Mouse (Mus musculus): ENCODE measurements at regions not wholly inside any gene's neighbourhood (a gene's known extent, or its start where the extent isn't known, plus 50 kb on each side); places are given as distances from the start of the nearest gene placed in this dataset.
"Not testable (repeated sequence)": the region's sequence is repeated elsewhere in the genome, so short reads cannot be mapped to it uniquely, and the experiment has no call there.

GRCm38 (mm10) chr3:133665425-133666317 lies 120.7 kb upstream of the Tet2 start:
- DNase-seq, result no peak

GRCm38 (mm10) chr3:133672742-133673447 lies 128.0 kb upstream of the Tet2 start:
- DNase-seq, result no peak

- no peak for DNase-seq
These were observed 133.0 kb upstream of the Tet2 start for GRCm38 (mm10) chr3:133677892-133678291.

GRCm38 (mm10) chr3:133679891-133680290 lies 135.0 kb upstream of the Tet2 start:
- DNase-seq, result no peak

- no peak for DNase-seq
These were observed 135.4 kb upstream of the Tet2 start for GRCm38 (mm10) chr3:133680343-133680742.

GRCm38 (mm10) chr3:133680805-133681204 lies 135.9 kb upstream of the Tet2 start:
- no peak for DNase-seq

GRCm38 (mm10) chr3:133684196-133684743 lies 139.3 kb upstream of the Tet2 start:
- no peak for DNase-seq

- no peak for DNase-seq
These were observed 139.8 kb upstream of the Tet2 start for GRCm38 (mm10) chr3:133684747-133685146.

- DNase-seq, result no peak
These were observed 140.5 kb upstream of the Tet2 start for GRCm38 (mm10) chr3:133685393-133685792.

GRCm38 (mm10) chr3:133694057-133694456 lies 149.1 kb upstream of the Tet2 start:
- DNase-seq, result no peak

- DNase-seq, result no peak
These were observed 151.2 kb upstream of the Tet2 start for GRCm38 (mm10) chr3:133696122-133696521.

GRCm38 (mm10) chr3:133704849-133705248 lies 159.9 kb upstream of the Tet2 start:
- not testable (repeated sequence) for DNase-seq

GRCm38 (mm10) chr3:133711518-133711917 lies 166.6 kb upstream of the Tet2 start:
- no peak for DNase-seq

GRCm38 (mm10) chr3:133722550-133723290 lies 177.8 kb upstream of the Tet2 start:
- no peak for DNase-seq

- DNase-seq, result no peak
These were observed 181.9 kb upstream of the Tet2 start for GRCm38 (mm10) chr3:133726831-133727230.

- no peak for DNase-seq
These were observed 190.7 kb upstream of the Tet2 start for GRCm38 (mm10) chr3:133735603-133736002.

GRCm38 (mm10) chr3:133738936-133739335 lies 194.0 kb upstream of the Tet2 start:
- DNase-seq, result no peak

- DNase-seq, result no peak
These were observed 199.7 kb upstream of the Tet2 start for GRCm38 (mm10) chr3:133744552-133745118.

- no peak for DNase-seq
These were observed 204.1 kb upstream of the Tet2 start for GRCm38 (mm10) chr3:133748756-133749737.

GRCm38 (mm10) chr3:133750061-133750460 lies 205.1 kb upstream of the Tet2 start:
- DNase-seq, result no peak

- no peak for DNase-seq
These were observed 205.7 kb upstream of the Tet2 start for GRCm38 (mm10) chr3:133750606-133751005.
